Mouse (Mus musculus): ENCODE measurements around the gene Vmn1r130. TPM values are rescaled to one million over a fixed set of nuclear protein-coding genes. Genes with fewer than 3 reads are reported as not detected.

Vmn1r130 gene
- total RNA-seq (2023; ENCODE audit: inconsistent age) = not detected in 4 replicates

DNA sequence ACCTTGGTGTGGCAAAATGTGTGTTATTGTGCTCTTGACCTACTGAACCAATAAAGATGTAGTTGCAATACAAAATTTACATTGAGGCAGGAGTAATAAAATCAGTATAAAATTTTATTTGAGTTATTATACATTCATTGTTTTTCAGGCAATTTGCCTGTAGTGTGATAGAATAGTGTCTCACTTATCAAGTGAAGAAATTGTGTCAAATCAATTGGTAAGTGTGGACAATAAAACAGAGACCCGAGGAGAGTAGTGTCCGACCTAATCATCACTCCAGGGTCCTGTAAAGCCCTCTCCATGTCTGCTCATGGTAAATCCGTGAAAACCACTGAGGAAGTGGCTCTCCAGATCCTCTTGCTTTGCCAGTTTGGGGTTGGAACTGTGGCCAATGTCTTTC, at the start of gene Vmn1r130:
Gene Vmn1r130 (plus strand): TSS at position 301 of the 400 bp plus-strand sequence.

DNA sequence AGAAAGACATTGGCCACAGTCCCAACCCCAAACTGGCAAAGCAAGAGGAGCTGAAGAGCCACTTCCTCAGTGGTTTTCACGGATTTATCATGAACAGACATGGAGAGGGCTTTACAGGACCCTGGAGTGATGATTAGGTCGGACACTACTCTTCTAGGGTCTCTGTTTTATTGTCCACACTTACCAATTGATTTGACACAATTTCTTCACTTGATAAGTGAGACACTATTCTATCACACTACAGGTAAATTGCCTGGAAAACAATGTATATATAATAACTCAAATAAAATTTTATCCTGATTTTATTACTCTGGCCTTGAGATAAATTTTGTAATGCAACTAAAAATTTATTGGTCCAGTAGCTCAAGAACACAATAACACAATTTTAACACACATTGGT, 34.4 kb downstream of the Vmn1r130 start, which contains the start of gene Vmn1r131:
Gene Vmn1r131 (minus strand): TSS at position 101 of the 400 bp plus-strand sequence.

Other genes starting within 250 kb of the Vmn1r130 start
- gene Vmn1r125, start 239.6 kb upstream of the Vmn1r130 start, total RNA-seq (2023; ENCODE audit: inconsistent age) = not detected in 4 replicates
- gene Vmn1r126, start 210.3 kb upstream of the Vmn1r130 start, total RNA-seq (2023; ENCODE audit: inconsistent age) = not detected in 4 replicates
- gene Vmn1r127, start 191.9 kb upstream of the Vmn1r130 start, total RNA-seq (2023; ENCODE audit: inconsistent age) = not detected in 4 replicates
- not detected in 4 replicates for gene Vmn1r128, start 162.4 kb upstream of the Vmn1r130 start, total RNA-seq (2023; ENCODE audit: inconsistent age)
- gene Vmn1r129, start 150.5 kb upstream of the Vmn1r130 start, total RNA-seq (2023; ENCODE audit: inconsistent age) = not detected in 4 replicates
- not detected in 4 replicates for gene Gm6882, start 79.0 kb upstream of the Vmn1r130 start, total RNA-seq (2023; ENCODE audit: inconsistent age)
- not detected in 4 replicates for gene Vmn1r131, start 34.3 kb downstream of the Vmn1r130 start, total RNA-seq (2023; ENCODE audit: inconsistent age)
- not detected in 4 replicates for gene Vmn1r132, start 102.3 kb downstream of the Vmn1r130 start, total RNA-seq (2023; ENCODE audit: inconsistent age)
- not detected in 4 replicates for gene Gm4175, start 249.7 kb downstream of the Vmn1r130 start, total RNA-seq (2023; ENCODE audit: inconsistent age)